Mouse (Mus musculus) adrenal gland, postnatal 10 days (tissue): ENCODE results near the gene Fgfrl1. TPM values are rescaled to one million over a fixed set of nuclear protein-coding genes. Genes with fewer than 3 reads are reported as not detected.

Source experiments
- total RNA-seq, 2 experiments: library from RNA; stranded (reverse); gene quantifications; 2 replicates each; pipeline ENCODE4 v1.2.3; 2021

Gene Fgfrl1
- total RNA-seq, 2 experiments from 2014 or later = 42.5 to 52.7 TPM

Other genes starting within 250 kb of the Fgfrl1 start
- 1 to 10 TPM; 1.1 to 1.9 TPM for gene Mfsd7a, start 243.5 kb upstream of the Fgfrl1 start, total RNA-seq
- 10 to 100 TPM; 42.6 to 49.1 TPM for gene Pcgf3, start 231.2 kb upstream of the Fgfrl1 start, total RNA-seq
- 10 to 100 TPM in 1 of 2 experiments, 1 to 10 TPM in 1; 7.1 to 13.8 TPM for gene Cplx1, start 142.4 kb upstream of the Fgfrl1 start, total RNA-seq
- gene Gak, start 62.6 kb upstream of the Fgfrl1 start, total RNA-seq = 10 to 100 TPM; 65.8 to 74.6 TPM
- gene Tmem175, start 62.6 kb upstream of the Fgfrl1 start, total RNA-seq = 10 to 100 TPM; 20.3 to 22.8 TPM
- gene Idua, start 32.1 kb upstream of the Fgfrl1 start, total RNA-seq = 10 to 100 TPM in 1 of 2 experiments, 1 to 10 TPM in 1; 9.0 to 15.2 TPM
- 10 to 100 TPM; 16.7 to 23.7 TPM for gene Dgkq, start 22.7 kb upstream of the Fgfrl1 start, total RNA-seq
- gene Slc26a1, start 16.8 kb upstream of the Fgfrl1 start, total RNA-seq = 10 to 100 TPM in 1 of 2 experiments, 1 to 10 TPM in 1; 5.7 to 11.4 TPM
- not detected for gene Rnf212, start 82.6 kb downstream of the Fgfrl1 start, total RNA-seq
- not detected for gene Tmed11, start 103.0 kb downstream of the Fgfrl1 start, total RNA-seq
- gene Vmn2r8, start 116.5 kb downstream of the Fgfrl1 start, total RNA-seq = not detected
- not detected for gene Vmn2r9, start 160.2 kb downstream of the Fgfrl1 start, total RNA-seq